ENCODE assay signal across 13 mouse cellular contexts in the genomic region with DNA sequence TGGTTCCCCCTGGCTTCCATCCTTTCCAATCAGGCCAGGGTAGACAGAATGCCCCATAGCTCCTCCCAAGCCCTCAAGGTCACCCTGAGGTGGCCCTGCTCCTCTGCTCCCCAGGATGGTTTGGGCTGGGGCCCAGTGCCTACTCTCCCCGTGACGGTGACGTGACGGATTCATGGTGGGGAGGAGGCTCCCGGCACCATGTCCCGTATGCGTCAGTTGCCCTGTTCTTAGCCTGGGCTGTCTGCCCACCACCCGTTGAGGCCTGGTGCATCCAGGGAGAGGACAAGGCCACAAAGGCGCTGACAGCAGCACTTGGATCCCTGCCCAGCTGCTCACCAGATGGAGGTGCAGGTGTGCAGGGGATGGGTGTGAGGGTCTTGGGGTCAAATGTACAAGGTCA. TPM values are rescaled to one million over a fixed set of nuclear protein-coding genes. Genes with fewer than 3 reads are reported as not detected.
DNase-seq lines count a peak whose midpoint lies in the region; ATAC-seq lines count a peak whose summit lies in the region.
"Had no signal": no experiment of that assay in that cellular context is flagged by ENCODE, and none has a peak within 500 bp of the region (broad histone marks: within the 10 kb centered on the region; RNA-seq: fewer than 3 reads in every experiment).

No protein-coding gene starts in this region.

- no peak for ATAC-seq in megakaryocyte, adult 5-6 weeks (ENCODE audit: poor library complexity, severe bottlenecking)
- ATAC-seq in frontal cortex, adult (ENCODE audit: low TSS enrichment): no peak
- ATAC-seq: activated CD4-positive, CD25-positive, alpha-beta regulatory T cell, adult 4 months; liver, embryonic 12.5 days had no signal

- H3K4me3 ChIP-seq in megakaryocyte, embryonic 14.5 days (replicated peaks): peak overlapping the region; percentile 38
- H3K4me3 ChIP-seq in forebrain, embryonic 10.5 days: no peak overlapping the region
- H3K4me3 ChIP-seq: embryonic facial prominence, embryonic 10.5 days; liver, embryonic 12.5 days had no signal

- no peaks in the 10 kb centered on the region for H3K9me3 ChIP-seq in megakaryocyte, embryonic 14.5 days
- no peaks in the 10 kb centered on the region; the same call in 1 of the 2 replicates for H3K9me3 ChIP-seq in forebrain, embryonic 10.5 days
- H3K9me3 ChIP-seq: embryonic facial prominence, embryonic 10.5 days; liver, embryonic 12.5 days had no signal

- no peak overlapping the region for H3K27ac ChIP-seq in forebrain, embryonic 10.5 days
- H3K27ac ChIP-seq: embryonic facial prominence, embryonic 10.5 days; liver, embryonic 12.5 days had no signal

- peaks cover 97% of the 10 kb centered on the region for H3K27me3 ChIP-seq in megakaryocyte, embryonic 14.5 days (replicated peaks)
- H3K27me3 ChIP-seq in forebrain, embryonic 10.5 days (ENCODE audit: poor library complexity, severe bottlenecking): peaks cover 92% of the 10 kb centered on the region

- H3K36me3 ChIP-seq in megakaryocyte, embryonic 14.5 days (replicated peaks; ENCODE audit: low read length): no peaks in the 10 kb centered on the region
- no peaks in the 10 kb centered on the region for H3K36me3 ChIP-seq in forebrain, embryonic 10.5 days (replicated peaks)
- H3K36me3 ChIP-seq: embryonic facial prominence, embryonic 10.5 days; liver, embryonic 12.5 days had no signal

- 86% methylated on average over 9 of the region's 9 CpGs for WGBS in forebrain, embryonic 10.5 days

- intact Hi-C loops in heart, postnatal 14 days (cut with DNase I): no loop called here

- peak; percentile 83 for DNase-seq in adrenal gland, postnatal 14 days
- peak; percentile 76 to 82 for DNase-seq in cerebellum, postnatal 10 days
- peak; percentile 38 to 40 for DNase-seq in heart, postnatal 14 days
- DNase-seq in forebrain, embryonic 10.5 days (ENCODE audit: extremely low spot score, low spot score): no peak
- DNase-seq in retina, embryonic 14.5 days (ENCODE audit: low spot score): no peak
- DNase-seq: kidney, adult 8-10 months had no signal

- H3K4me1 ChIP-seq in megakaryocyte, embryonic 14.5 days: no peaks in the 10 kb centered on the region; the same call in 1 of the 2 replicates
- H3K4me1 ChIP-seq in forebrain, embryonic 10.5 days: peaks cover 57% of the 10 kb centered on the region
- H3K4me1 ChIP-seq: liver, embryonic 12.5 days had no signal

RNA-seq across cellular contexts. Expression of a gene that starts 41.6 kb away (rescaled TPM):
- 0.26 and 0.28 TPM in 2 replicates for polyA plus RNA-seq in megakaryocyte, embryonic 14.5 days (2012; ENCODE audit: insufficient read depth, low replicate concordance)
- total RNA-seq in megakaryocyte, adult 5-6 weeks (2015): 0.02 TPM in 1 of 2 replicates, not detected in the other
- total RNA-seq in megakaryocyte, adult 5-6 weeks (2017): not detected in 2 replicates
- 4.4 and 5.6 TPM in 2 replicates for total RNA-seq in adrenal gland, postnatal 14 days (2021)
- total RNA-seq in heart, postnatal 14 days (2021): 1 to 10 TPM; 3.5 to 4.2 TPM
- 0.05 and 0.15 TPM in 2 replicates for polyA plus RNA-seq in forebrain, embryonic 10.5 days (2016; fragmentation: Nextera tagmentation; extraction: Ambion mirVana)
- total RNA-seq: neutrophil, adult 5-6 weeks had no signal
- polyA plus RNA-seq: activated CD4-positive, CD25-positive, alpha-beta regulatory T cell, adult 4 months; liver, embryonic 12.5 days had no signal

Comparison
In these comparisons a context has a peak if more than half of its experiments do, and no peak if none do; other contexts are left out.
1. DNase-seq: peak in adrenal gland, postnatal 14 days (single experiment), cerebellum, postnatal 10 days (2 of 2) and heart, postnatal 14 days (2 of 2); none in forebrain, embryonic 10.5 days (single experiment) and retina, embryonic 14.5 days (single experiment).